Mouse (Mus musculus): Measurements from ENCODE around the gene Thsd7b. TPM values are rescaled to one million over a fixed set of nuclear protein-coding genes. Genes with fewer than 3 reads are reported as not detected.
"Not testable (repeated sequence)": the region's sequence is repeated elsewhere in the genome, so short reads cannot be mapped to it uniquely, and the experiment has no call there.

Gene Thsd7b
- total RNA-seq, 2 experiments from 2014 or later, result 0.67 to 1.2 TPM

- DNase-seq (ENCODE audit: low spot score in 2 of 2), result no peak
These were observed 810.7 kb downstream of the Thsd7b start for GRCm38 (mm10) chr1:130083788-130084187.

DNA sequence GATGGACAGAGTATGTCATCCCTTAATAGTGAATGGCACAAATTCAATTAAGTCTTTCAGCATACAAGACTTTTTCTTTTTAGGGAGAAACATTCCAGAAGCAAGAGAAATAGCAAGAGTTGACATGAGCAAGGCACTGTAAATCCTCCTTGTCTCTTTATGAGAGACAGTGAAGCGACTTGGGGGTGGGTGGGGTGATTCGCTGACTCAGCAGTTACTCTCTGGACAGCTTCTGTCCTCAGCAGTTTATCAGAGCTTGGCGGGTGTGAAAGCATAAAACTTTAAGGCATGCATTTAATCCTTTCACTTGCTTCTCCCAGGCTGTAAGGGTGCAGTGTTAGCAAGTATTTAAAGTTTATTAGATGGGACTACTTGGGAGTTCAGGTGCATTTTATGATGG is 812.1 kb downstream of the Thsd7b start:
- DNase-seq (ENCODE audit: low spot score in 2 of 2), result no peak

- DNase-seq (ENCODE audit: low spot score in 2 of 2), result no peak
These were observed 812.8 kb downstream of the Thsd7b start for GRCm38 (mm10) chr1:130085910-130086309.

- DNase-seq (ENCODE audit: low spot score in 2 of 2), result no peak
These were observed 826.1 kb downstream of the Thsd7b start for GRCm38 (mm10) chr1:130099227-130099626.

- no peak for DNase-seq (ENCODE audit: low spot score in 2 of 2)
These were observed 839.6 kb downstream of the Thsd7b start for GRCm38 (mm10) chr1:130112580-130113314.

GRCm38 (mm10) chr1:130113549-130113948 is 840.4 kb downstream of the Thsd7b start:
- no peak for DNase-seq (ENCODE audit: low spot score in 2 of 2)

DNA sequence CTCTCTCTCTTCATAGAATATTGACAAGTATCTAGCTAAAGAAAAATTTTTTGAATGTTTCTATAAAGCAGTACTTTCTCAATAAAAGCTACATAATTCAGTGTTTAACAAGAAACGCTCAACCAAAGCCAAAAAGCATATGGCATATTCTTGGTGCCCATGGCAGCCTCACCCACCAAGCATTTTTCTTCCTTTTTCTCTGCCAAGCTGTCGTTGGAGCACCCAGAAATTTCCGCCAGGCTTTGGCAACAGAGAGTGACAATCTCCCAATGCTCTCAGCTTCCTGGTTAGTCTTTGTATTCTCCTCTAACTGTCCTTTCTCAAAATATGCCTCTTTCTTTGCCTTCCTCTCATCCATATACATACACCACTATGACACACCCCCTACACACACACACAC is 857.8 kb downstream of the Thsd7b start:
- no peak for DNase-seq (ENCODE audit: low spot score in 2 of 2)

- DNase-seq (ENCODE audit: low spot score in 2 of 2), result no peak
These were observed 893.1 kb downstream of the Thsd7b start for GRCm38 (mm10) chr1:130166187-130166586.

DNA sequence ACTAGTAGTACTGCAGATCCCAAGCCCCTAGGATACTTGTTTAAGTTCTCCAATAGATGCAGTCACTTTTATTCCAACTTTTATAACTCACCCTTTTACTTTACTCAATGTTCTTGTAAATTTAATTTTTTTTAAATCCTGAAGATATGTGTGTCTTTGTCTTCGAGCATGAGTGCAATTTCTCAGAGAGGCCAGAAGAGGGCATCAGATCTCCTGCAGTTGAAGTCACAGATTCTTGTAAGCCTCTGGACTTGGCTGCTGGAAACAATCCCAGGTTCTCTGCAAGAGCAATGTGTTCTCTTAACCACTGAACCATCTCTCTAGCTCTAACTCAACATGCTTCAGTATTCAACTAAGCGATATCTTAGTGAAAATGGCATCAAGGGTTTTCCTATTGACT is 894.2 kb downstream of the Thsd7b start:
- no peak for DNase-seq (ENCODE audit: low spot score in 2 of 2)

GRCm38 (mm10) chr1:130169875-130170274 is 896.8 kb downstream of the Thsd7b start:
- DNase-seq (ENCODE audit: low spot score in 2 of 2), result no peak

DNA sequence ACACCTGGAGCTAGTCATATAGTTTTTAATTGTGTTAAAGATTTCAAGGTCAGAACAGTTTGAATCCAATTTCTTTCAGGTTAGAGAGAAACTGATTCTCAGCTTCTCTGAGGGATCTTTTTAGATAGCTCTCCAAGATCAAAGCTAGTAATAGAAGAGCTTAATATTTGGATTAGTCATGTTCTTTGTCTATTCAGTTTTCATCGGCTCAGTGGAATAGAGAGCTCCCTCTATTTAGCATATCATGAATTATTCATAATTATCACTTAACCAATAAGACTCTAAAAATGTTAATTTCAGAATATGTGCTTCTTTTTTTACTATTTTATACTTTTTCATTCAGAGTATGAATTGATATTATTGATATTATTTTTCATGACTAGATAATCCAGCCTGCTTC is 897.2 kb downstream of the Thsd7b start:
- DNase-seq (ENCODE audit: low spot score in 2 of 2), result no peak

GRCm38 (mm10) chr1:130186836-130187235 is 913.7 kb downstream of the Thsd7b start:
- not testable (repeated sequence) for DNase-seq (ENCODE audit: low spot score in 2 of 2)

GRCm38 (mm10) chr1:130192190-130193028 is 919.3 kb downstream of the Thsd7b start:
- DNase-seq (ENCODE audit: low spot score in 2 of 2), result peak in 1 of 2 experiments; percentile 3

DNA sequence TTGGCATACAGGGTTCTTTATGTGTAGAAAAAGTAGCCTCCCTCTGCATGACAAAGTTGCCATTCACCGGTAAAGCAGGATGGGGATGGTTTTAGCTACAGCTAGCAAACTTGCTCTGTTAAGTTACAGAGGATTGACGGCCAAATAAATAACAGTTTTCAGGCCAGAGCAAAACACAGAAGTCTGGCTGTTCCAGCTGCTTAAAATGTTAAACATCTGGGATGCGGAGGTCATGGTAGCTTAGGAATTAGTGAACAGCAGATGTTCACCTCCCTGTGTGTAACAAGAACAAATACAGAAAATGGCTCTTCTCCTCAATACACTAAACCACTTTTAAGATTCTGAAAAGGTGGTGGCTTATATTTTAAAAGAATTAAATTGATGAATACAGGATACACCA is 944.3 kb downstream of the Thsd7b start:
- no peak for DNase-seq (ENCODE audit: low spot score in 2 of 2)

GRCm38 (mm10) chr1:130222904-130223303 is 949.8 kb downstream of the Thsd7b start:
- DNase-seq (ENCODE audit: low spot score in 2 of 2), result no peak

- DNase-seq (ENCODE audit: low spot score in 2 of 2), result no peak
These were observed 972.5 kb downstream of the Thsd7b start for GRCm38 (mm10) chr1:130245563-130245962.

GRCm38 (mm10) chr1:130246264-130246663 is 973.2 kb downstream of the Thsd7b start:
- DNase-seq (ENCODE audit: low spot score in 2 of 2), result not testable (repeated sequence)

- not testable (repeated sequence) for DNase-seq (ENCODE audit: low spot score in 2 of 2)
These were observed 973.8 kb downstream of the Thsd7b start for GRCm38 (mm10) chr1:130246930-130247329.

DNA sequence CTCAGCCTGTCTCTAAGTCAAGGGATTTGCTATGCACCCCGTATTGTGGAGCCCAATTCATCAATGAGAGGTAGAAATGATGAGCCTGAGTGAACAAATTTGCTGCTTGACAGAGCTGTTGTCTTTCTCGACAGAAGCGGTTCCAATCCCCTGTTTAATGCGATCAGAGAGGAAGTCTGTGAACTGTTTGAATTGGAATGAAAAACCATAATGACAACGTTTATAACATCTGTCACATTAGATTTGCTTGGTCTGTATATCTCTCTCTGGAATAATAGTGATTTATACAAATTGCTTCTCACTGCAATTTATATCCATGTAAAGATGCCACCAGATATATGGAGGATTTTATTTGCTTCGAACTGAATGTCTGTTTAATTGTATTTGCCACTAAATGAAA is 988.9 kb downstream of the Thsd7b start:
- DNase-seq (ENCODE audit: low spot score in 2 of 2), result no peak

All from adrenal gland, adult 18-20 months (tissue).